Mouse (Mus musculus): ENCODE data around the gene Gpr139. TPM values are rescaled to one million over a fixed set of nuclear protein-coding genes. Genes with fewer than 3 reads are reported as not detected.

The Gpr139 gene
- total RNA-seq (2021), result under 1 TPM; 0.38 to 0.94 TPM
- long read RNA-seq, experiment 1, result 0 reads
- long read RNA-seq, experiment 2, full-length matches to known transcripts, result 1 of 1 reads
- long read RNA-seq, experiment 2, partial matches to known transcripts, result 0 of 1 reads
- long read RNA-seq, experiment 2, other reads (novel, unspliced or antisense), result 0 of 1 reads

GRCm38 (mm10) chr7:119184341-119185143 is at the start of gene Gpr139:
TSS of gene Gpr139 (minus strand) at chr7:119184603.
- no peak for TF ChIP-seq CTCF (IDR thresholded peaks at IDR 0.05)
- intact Hi-C loops (cut with DNase I), result loop anchor here (5.0 to 10.0 kb wide), 2 partner anchors 162 to 330 kb away; partner anchors contain the start of gene Acsm5
- peak; percentile 18 to 29 for DNase-seq (ENCODE audit: extremely low spot score in 1 of 2, low spot score in 2 of 2)
- no peak within 1 kb of the TSS for H3K27ac ChIP-seq
- H3K4me3 ChIP-seq, result peak within 1 kb of the TSS; percentile 49

GRCm38 (mm10) chr7:119230971-119231370 is 46.6 kb upstream of the Gpr139 start:
- intact Hi-C loops (cut with DNase I), result no loop called here
- no peak overlapping the region for H3K4me3 ChIP-seq
- no peak for DNase-seq (ENCODE audit: extremely low spot score in 1 of 2, low spot score in 2 of 2)

GRCm38 (mm10) chr7:119222706-119223105 is 38.3 kb upstream of the Gpr139 start:
- DNase-seq (ENCODE audit: extremely low spot score in 1 of 2, low spot score in 2 of 2), result no peak
- TF ChIP-seq CTCF (IDR thresholded peaks at IDR 0.05), result no peak
- Histone ChIP-seq H3K4me3 (no peak overlapping the region), H3K27ac (no peak overlapping the region)
- intact Hi-C loops (cut with DNase I), result no loop called here

More at GRCm38 (mm10) chr7:119230971-119231370, 46.6 kb upstream of the Gpr139 start:
- H3K27ac ChIP-seq, result no peak overlapping the region
- no peak for TF ChIP-seq CTCF (IDR thresholded peaks at IDR 0.05)

- intact Hi-C loops (cut with DNase I), result no loop called here
- DNase-seq (ENCODE audit: extremely low spot score in 1 of 2, low spot score in 2 of 2), result no peak
- no peak for TF ChIP-seq CTCF (IDR thresholded peaks at IDR 0.05)
- Histone ChIP-seq H3K4me3 (no peak overlapping the region), H3K27ac (no peak overlapping the region)
Observed at GRCm38 (mm10) chr7:119219121-119219520, 34.7 kb upstream of the Gpr139 start.

GRCm38 (mm10) chr7:119207251-119207650 is 22.8 kb upstream of the Gpr139 start:
- Histone ChIP-seq H3K4me3 (no peak overlapping the region), H3K27ac (no peak overlapping the region)
- no peak for DNase-seq (ENCODE audit: extremely low spot score in 1 of 2, low spot score in 2 of 2)
- intact Hi-C loops (cut with DNase I), result no loop called here
- no peak for TF ChIP-seq CTCF (IDR thresholded peaks at IDR 0.05)

GRCm38 (mm10) chr7:119186374-119186773 is 2.0 kb upstream of the Gpr139 start:
- DNase-seq (ENCODE audit: extremely low spot score in 1 of 2, low spot score in 2 of 2), result peak; percentile 33 to 60
- intact Hi-C loops (cut with DNase I), result loop anchor here (1.0 to 10.0 kb wide), 3 partner anchors 164 to 328 kb away; partner anchors contain the start of gene Acsm5
- no peak overlapping the region for H3K4me3 ChIP-seq
- H3K27ac ChIP-seq, result no peak overlapping the region
- peak; percentile 61 for TF ChIP-seq CTCF (IDR thresholded peaks at IDR 0.05)

GRCm38 (mm10) chr7:119185181-119185940 is 958 bp upstream of the Gpr139 start:
- TF ChIP-seq CTCF (IDR thresholded peaks at IDR 0.05), result no peak
- Histone ChIP-seq H3K27ac (no peak overlapping the region), H3K4me3 (peak overlapping the region; percentile 49)
- no peak for DNase-seq (ENCODE audit: extremely low spot score in 1 of 2, low spot score in 2 of 2)
- intact Hi-C loops (cut with DNase I), result loop anchor here (5.0 to 10.0 kb wide), 2 partner anchors 163 to 329 kb away; partner anchors contain the start of gene Acsm5

- no peak overlapping the region for H3K27ac ChIP-seq
- no peak for TF ChIP-seq CTCF (IDR thresholded peaks at IDR 0.05)
- DNase-seq (ENCODE audit: extremely low spot score in 1 of 2, low spot score in 2 of 2), result no peak
- intact Hi-C loops (cut with DNase I), result loop anchor here (10.0 kb wide), 1 partner anchor 334 kb away; the partner anchor contains the start of gene Acsm5
- H3K4me3 ChIP-seq, result no peak overlapping the region
Observed at GRCm38 (mm10) chr7:119181053-119181452, 3.4 kb downstream of the Gpr139 start.

GRCm38 (mm10) chr7:119160015-119160414 is 24.4 kb downstream of the Gpr139 start:
- no peak overlapping the region for H3K27ac ChIP-seq
- TF ChIP-seq CTCF (IDR thresholded peaks at IDR 0.05), result no peak
- DNase-seq (ENCODE audit: extremely low spot score in 1 of 2, low spot score in 2 of 2), result no peak
- intact Hi-C loops (cut with DNase I), result no loop called here
- H3K4me3 ChIP-seq, result no peak overlapping the region

GRCm38 (mm10) chr7:119111771-119112170 is 72.6 kb downstream of the Gpr139 start:
- no peak for TF ChIP-seq CTCF (IDR thresholded peaks at IDR 0.05)
- intact Hi-C loops (cut with DNase I), result no loop called here
- no peak for DNase-seq (ENCODE audit: extremely low spot score in 1 of 2, low spot score in 2 of 2)
- Histone ChIP-seq H3K27ac (no peak overlapping the region), H3K4me3 (no peak overlapping the region)

GRCm38 (mm10) chr7:119105878-119106277 is 78.5 kb downstream of the Gpr139 start:
- H3K27ac ChIP-seq, result no peak overlapping the region
- no peak for DNase-seq (ENCODE audit: extremely low spot score in 1 of 2, low spot score in 2 of 2)
- intact Hi-C loops (cut with DNase I), result no loop called here
- no peak overlapping the region for H3K4me3 ChIP-seq
- TF ChIP-seq CTCF (IDR thresholded peaks at IDR 0.05), result no peak

- intact Hi-C loops (cut with DNase I), result no loop called here
- Histone ChIP-seq H3K27ac (no peak overlapping the region), H3K4me3 (no peak overlapping the region)
- no peak for DNase-seq (ENCODE audit: extremely low spot score in 1 of 2, low spot score in 2 of 2)
- no peak for TF ChIP-seq CTCF (IDR thresholded peaks at IDR 0.05)
Observed at GRCm38 (mm10) chr7:119096583-119096982, 87.8 kb downstream of the Gpr139 start.

Other genes starting within 250 kb of the Gpr139 start
- gene Gprc5b, start 189.4 kb downstream of the Gpr139 start, total RNA-seq (2021), result 10 to 100 TPM; 94.4 to 98.9 TPM

Data from left cerebral cortex, adult 2 months (tissue).